In genomic region chr4:151893241-151893640, GRCm38 (mm10) we compare ENCODE assay signal across 15 mouse cellular contexts. TPM values are rescaled to one million over a fixed set of nuclear protein-coding genes. Genes with fewer than 3 reads are reported as not detected.
DNase-seq lines count a peak whose midpoint lies in the region; ATAC-seq and TF ChIP-seq lines count a peak whose summit lies in the region.
"Had no signal": no experiment of that assay in that cellular context is flagged by ENCODE, and none has a peak within 500 bp of the region (broad histone marks: within the 10 kb centered on the region; RNA-seq: fewer than 3 reads in every experiment).

No protein-coding gene starts in this region.

- TF ChIP-seq CTCF in hindbrain, postnatal 0 days (IDR thresholded peaks at IDR 0.05; ENCODE audit: low read depth), result peak; percentile 49
- peak; percentile 26; the same call in 1 of the 2 replicates for TF ChIP-seq CTCF in liver, embryonic 14.5 days (IDR thresholded peaks at IDR 0.05; ENCODE audit: low read depth)
- TF ChIP-seq CTCF in ES-Bruce4 (IDR thresholded peaks at IDR 0.05; ENCODE audit: low read depth, low read length), result peak; percentile 43
- peak; percentile 14; the same call in 1 of the 2 replicates for TF ChIP-seq CTCF in bone marrow macrophage, adult 2 months (IDR thresholded peaks at IDR 0.05; ENCODE audit: low read depth, low read length)

- WGBS in hindbrain, postnatal 0 days, result 80% methylated on average over 6 of the region's 6 CpGs
- 83% methylated on average over 6 of the region's 6 CpGs for WGBS in hindbrain, embryonic 14.5 days
- WGBS in liver, embryonic 14.5 days (ENCODE audit: insufficient replicate concordance), result 56% methylated on average over 6 of the region's 6 CpGs
- WGBS in liver, embryonic 11.5 days, result 61% methylated on average over 6 of the region's 6 CpGs

- H3K4me3 ChIP-seq in hindbrain, postnatal 0 days (ENCODE audit: low read length), result no peak overlapping the region
- H3K4me3 ChIP-seq in hindbrain, embryonic 14.5 days (replicated peaks; ENCODE audit: low read length), result no peak overlapping the region
- H3K4me3 ChIP-seq in liver, embryonic 14.5 days (ENCODE audit: insufficient read depth in 1 of 2, low read depth in 2 of 2, low read length in 2 of 2), result no peak overlapping the region
- H3K4me3 ChIP-seq in liver, embryonic 11.5 days (ENCODE audit: low read depth, low read length), result no peak overlapping the region
- H3K4me3 ChIP-seq in ES-Bruce4 (ENCODE audit: low read depth, low read length), result no peak overlapping the region
- H3K4me3 ChIP-seq in bone marrow macrophage, adult 2 months (ENCODE audit: insufficient read depth, low read length), result no peak overlapping the region
- H3K4me3 ChIP-seq: embryonic facial prominence, embryonic 13.5 days; midbrain, embryonic 13.5 days had no signal

- no peak overlapping the region for H3K27ac ChIP-seq in hindbrain, postnatal 0 days
- H3K27ac ChIP-seq in hindbrain, embryonic 14.5 days, result no peak overlapping the region
- H3K27ac ChIP-seq in liver, embryonic 14.5 days, result no peak overlapping the region
- no peak overlapping the region for H3K27ac ChIP-seq in liver, embryonic 11.5 days (ENCODE audit: low read depth, low read length)
- H3K27ac ChIP-seq in ES-Bruce4 (ENCODE audit: insufficient read depth, low read length), result no peak overlapping the region
- H3K27ac ChIP-seq in bone marrow macrophage, adult 2 months (ENCODE audit: insufficient read depth, low read depth, low read length), result no peak overlapping the region
- H3K27ac ChIP-seq: embryonic facial prominence, embryonic 13.5 days; midbrain, embryonic 13.5 days had no signal

- no peak for TF ChIP-seq EP300 in liver, embryonic 14.5 days (IDR thresholded peaks at IDR 0.05; ENCODE audit: low read depth)
- no peak for TF ChIP-seq EP300 in ES-Bruce4 (IDR thresholded peaks at IDR 0.05; ENCODE audit: insufficient read depth, low read depth, low read length)

- no peaks in the 10 kb centered on the region for H3K36me3 ChIP-seq in hindbrain, postnatal 0 days (ENCODE audit: insufficient read depth, low read length)
- no peaks in the 10 kb centered on the region for H3K36me3 ChIP-seq in hindbrain, embryonic 14.5 days (replicated peaks; ENCODE audit: control insufficient read depth, insufficient read depth)
- H3K36me3 ChIP-seq in liver, embryonic 14.5 days (replicated peaks; ENCODE audit: control insufficient read depth, insufficient read depth, low read depth), result no peaks in the 10 kb centered on the region
- no peaks in the 10 kb centered on the region for H3K36me3 ChIP-seq in liver, embryonic 11.5 days (ENCODE audit: control insufficient read depth, insufficient read depth, low read length)
- H3K36me3 ChIP-seq in ES-Bruce4 (ENCODE audit: control insufficient read depth, insufficient read depth, low read length, poor library complexity, severe bottlenecking), result no peaks in the 10 kb centered on the region
- H3K36me3 ChIP-seq: embryonic facial prominence, embryonic 13.5 days; midbrain, embryonic 13.5 days had no signal

- ATAC-seq in hindbrain, postnatal 0 days, result no peak
- ATAC-seq in hindbrain, embryonic 14.5 days (ENCODE audit: low FRiP score), result no peak
- ATAC-seq in liver, embryonic 14.5 days (ENCODE audit: insufficient read depth), result no peak
- no peak for ATAC-seq in liver, embryonic 11.5 days (replicated peaks; ENCODE audit: low FRiP score)
- no peak for ATAC-seq in CD4-positive, CD25-positive, alpha-beta regulatory T cell, adult 4 months
- ATAC-seq: midbrain, embryonic 13.5 days had no signal

- no peak for TF ChIP-seq POLR2A in ES-Bruce4 (IDR thresholded peaks at IDR 0.05; ENCODE audit: insufficient read depth, low read length)
- no peak for TF ChIP-seq POLR2A in bone marrow macrophage, adult 2 months (IDR thresholded peaks at IDR 0.05; ENCODE audit: borderline replicate concordance, low read depth, low read length)

- H3K9me3 ChIP-seq in hindbrain, postnatal 0 days (ENCODE audit: low read length), result no peaks in the 10 kb centered on the region
- no peaks in the 10 kb centered on the region for H3K9me3 ChIP-seq in hindbrain, embryonic 14.5 days (ENCODE audit: control insufficient read depth, low read length)
- H3K9me3 ChIP-seq in liver, embryonic 14.5 days (ENCODE audit: control insufficient read depth, low read length), result no peaks in the 10 kb centered on the region
- H3K9me3 ChIP-seq in liver, embryonic 11.5 days (ENCODE audit: control insufficient read depth, low read length), result peaks cover 3% of the 10 kb centered on the region; the same call in 1 of the 2 replicates
- H3K9me3 ChIP-seq in ES-Bruce4 (replicated peaks; ENCODE audit: control insufficient read depth, insufficient read depth, low read length, poor library complexity, severe bottlenecking), result no peaks in the 10 kb centered on the region
- H3K9me3 ChIP-seq: midbrain, embryonic 13.5 days had no signal

- no peak for DNase-seq in hindbrain, postnatal 0 days (ENCODE audit: low spot score)
- DNase-seq in hindbrain, embryonic 14.5 days (ENCODE audit: low spot score), result no peak
- no peak for DNase-seq in liver, embryonic 14.5 days (ENCODE audit: low read depth in 3 of 3, low spot score in 3 of 3)
- no peak for DNase-seq in liver, embryonic 11.5 days (ENCODE audit: low spot score)
- DNase-seq in layer of hippocampus, adult 9-10 months (ENCODE audit: low spot score), result no peak
- DNase-seq: adrenal gland, postnatal 25 days; cerebellum, postnatal 36 days; heart, adult 18-20 months; right cerebral cortex, postnatal 4 days; thymus, postnatal 14 days had no signal

- no peak overlapping the region for H3K4me2 ChIP-seq in hindbrain, postnatal 0 days (ENCODE audit: low read depth, low read length)
- no peak overlapping the region for H3K4me2 ChIP-seq in hindbrain, embryonic 14.5 days (replicated peaks)
- H3K4me2 ChIP-seq in liver, embryonic 14.5 days (ENCODE audit: low read depth), result no peak overlapping the region
- no peak overlapping the region for H3K4me2 ChIP-seq in liver, embryonic 11.5 days
- H3K4me2 ChIP-seq: embryonic facial prominence, embryonic 13.5 days; midbrain, embryonic 13.5 days had no signal

- H3K9ac ChIP-seq in hindbrain, postnatal 0 days (replicated peaks; ENCODE audit: low read length), result no peak overlapping the region
- H3K9ac ChIP-seq in hindbrain, embryonic 14.5 days, result no peak overlapping the region
- no peak overlapping the region for H3K9ac ChIP-seq in liver, embryonic 14.5 days (replicated peaks)
- H3K9ac ChIP-seq in liver, embryonic 11.5 days (ENCODE audit: low read depth, low read length), result no peak overlapping the region
- H3K9ac ChIP-seq in ES-Bruce4 (ENCODE audit: low read depth, poor library complexity, severe bottlenecking), result no peak overlapping the region
- H3K9ac ChIP-seq: embryonic facial prominence, embryonic 13.5 days; midbrain, embryonic 13.5 days had no signal

- no peaks in the 10 kb centered on the region for H3K27me3 ChIP-seq in hindbrain, postnatal 0 days (ENCODE audit: insufficient read depth, low read length)
- no peaks in the 10 kb centered on the region for H3K27me3 ChIP-seq in hindbrain, embryonic 14.5 days (ENCODE audit: control insufficient read depth, insufficient read depth, low read length)
- H3K27me3 ChIP-seq in liver, embryonic 14.5 days (ENCODE audit: control insufficient read depth, insufficient read depth, low read length), result no peaks in the 10 kb centered on the region
- H3K27me3 ChIP-seq in liver, embryonic 11.5 days (replicated peaks; ENCODE audit: control insufficient read depth, insufficient read depth, low read length), result no peaks in the 10 kb centered on the region
- H3K27me3 ChIP-seq in ES-Bruce4 (ENCODE audit: control insufficient read depth, insufficient read depth, low read length, poor library complexity, severe bottlenecking), result no peaks in the 10 kb centered on the region
- H3K27me3 ChIP-seq: embryonic facial prominence, embryonic 13.5 days; midbrain, embryonic 13.5 days had no signal

- no peaks in the 10 kb centered on the region for H3K4me1 ChIP-seq in hindbrain, postnatal 0 days (ENCODE audit: insufficient read depth, low read length)
- no peaks in the 10 kb centered on the region for H3K4me1 ChIP-seq in hindbrain, embryonic 14.5 days (replicated peaks; ENCODE audit: control insufficient read depth, insufficient read depth, low read length)
- no peaks in the 10 kb centered on the region for H3K4me1 ChIP-seq in liver, embryonic 14.5 days (replicated peaks; ENCODE audit: control insufficient read depth in 2 of 2, insufficient read depth in 2 of 2, low read length in 1 of 2)
- no peaks in the 10 kb centered on the region for H3K4me1 ChIP-seq in liver, embryonic 11.5 days (replicated peaks; ENCODE audit: control insufficient read depth, insufficient read depth, low read length)
- H3K4me1 ChIP-seq in ES-Bruce4 (ENCODE audit: control insufficient read depth, insufficient read depth, low read length), result no peaks in the 10 kb centered on the region
- H3K4me1 ChIP-seq in bone marrow macrophage, adult 2 months (ENCODE audit: control insufficient read depth, insufficient read depth, low read length), result no peaks in the 10 kb centered on the region
- H3K4me1 ChIP-seq: embryonic facial prominence, embryonic 13.5 days; midbrain, embryonic 13.5 days had no signal

RNA-seq across cellular contexts. Expression of gene Camta1, which starts 31.6 kb away (rescaled TPM):
- total RNA-seq in hindbrain, postnatal 0 days (2014; rRNA removed), result 127 and 179 TPM in 2 replicates
- 133 and 145 TPM in 2 replicates for polyA plus RNA-seq in hindbrain, postnatal 0 days (2015; fragmentation: Nextera tagmentation; extraction: Ambion mirVana)
- polyA plus RNA-seq in hindbrain, embryonic 14.5 days (2014; fragmentation: Nextera tagmentation; extraction: Ambion mirVana), result 170 and 171 TPM in 2 replicates
- polyA plus RNA-seq in liver, embryonic 14.5 days (2012; rRNA removed), result 4.8 and 7.3 TPM in 2 replicates
- polyA plus RNA-seq in liver, embryonic 14.5 days (2014; fragmentation: Nextera tagmentation; extraction: Ambion mirVana), result 31.0 and 32.8 TPM in 2 replicates
- 72.5 and 93.9 TPM in 2 replicates for polyA plus RNA-seq in liver, embryonic 11.5 days (2014; fragmentation: Nextera tagmentation; extraction: Ambion mirVana)
- polyA plus RNA-seq in ES-Bruce4 (2011; ENCODE audit: insufficient read depth, insufficient read length, low read depth, missing spikeins), result 85.3 and 99.3 TPM in 2 replicates
- polyA plus RNA-seq in bone marrow macrophage, adult 2 months (2012; ENCODE audit: insufficient read depth, insufficient read length, missing spikeins), result 26.3 and 40.7 TPM in 2 replicates
- polyA plus RNA-seq in CD4-positive, CD25-positive, alpha-beta regulatory T cell, adult 4 months (2017; shearing (Covaris generic)), result 10 to 100 TPM; 32.6 to 41.5 TPM

RNA-seq across cellular contexts. Expression of gene Dnajc11, which starts 40.2 kb away (rescaled TPM):
- total RNA-seq in hindbrain, postnatal 0 days (2014; rRNA removed), result 94.5 and 108 TPM in 2 replicates
- 64.1 and 65.6 TPM in 2 replicates for polyA plus RNA-seq in hindbrain, postnatal 0 days (2015; fragmentation: Nextera tagmentation; extraction: Ambion mirVana)
- 72.0 TPM in 2 replicates for polyA plus RNA-seq in hindbrain, embryonic 14.5 days (2014; fragmentation: Nextera tagmentation; extraction: Ambion mirVana)
- polyA plus RNA-seq in liver, embryonic 14.5 days (2012; rRNA removed), result 32.9 and 34.4 TPM in 2 replicates
- 32.9 and 42.2 TPM in 2 replicates for polyA plus RNA-seq in liver, embryonic 14.5 days (2014; fragmentation: Nextera tagmentation; extraction: Ambion mirVana)
- polyA plus RNA-seq in liver, embryonic 11.5 days (2014; fragmentation: Nextera tagmentation; extraction: Ambion mirVana), result 101 and 102 TPM in 2 replicates
- 89.1 and 95.3 TPM in 2 replicates for polyA plus RNA-seq in ES-Bruce4 (2011; ENCODE audit: insufficient read depth, insufficient read length, low read depth, missing spikeins)
- polyA plus RNA-seq in bone marrow macrophage, adult 2 months (2012; ENCODE audit: insufficient read depth, insufficient read length, missing spikeins), result 42.0 and 43.3 TPM in 2 replicates
- polyA plus RNA-seq in CD4-positive, CD25-positive, alpha-beta regulatory T cell, adult 4 months (2017; shearing (Covaris generic)), result 10 to 100 TPM; 25.8 to 42.0 TPM
